Mouse (Mus musculus): Measurements from ENCODE around the gene Gsc. TPM values are rescaled to one million over a fixed set of nuclear protein-coding genes. Genes with fewer than 3 reads are reported as not detected.

Gsc gene
- polyA plus RNA-seq, 1 experiment from 2014 or later: not detected

DNA sequence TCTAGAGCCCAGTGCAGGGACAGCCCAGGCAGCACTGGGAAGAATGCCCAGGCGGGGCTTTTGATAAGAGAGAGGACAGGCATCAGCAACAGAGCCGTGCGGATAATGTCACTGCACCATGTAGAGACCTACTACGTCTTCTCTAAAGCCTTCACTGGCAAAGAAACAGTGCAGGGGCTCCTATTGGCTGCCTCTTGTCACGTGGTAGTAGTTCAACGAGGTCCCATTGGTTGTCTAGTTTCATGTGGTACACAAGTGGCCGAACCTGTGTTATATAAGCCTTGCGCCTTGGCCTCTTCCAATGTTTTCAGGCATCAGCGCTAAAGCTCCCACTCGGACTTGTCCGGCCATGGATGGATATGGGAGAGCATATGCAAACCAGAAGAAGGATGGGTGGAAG lies 29.4 kb downstream of the Gsc start:
- TF ChIP-seq CTCF (IDR thresholded peaks at IDR 0.05; ENCODE audit: low read depth): no peak

DNA sequence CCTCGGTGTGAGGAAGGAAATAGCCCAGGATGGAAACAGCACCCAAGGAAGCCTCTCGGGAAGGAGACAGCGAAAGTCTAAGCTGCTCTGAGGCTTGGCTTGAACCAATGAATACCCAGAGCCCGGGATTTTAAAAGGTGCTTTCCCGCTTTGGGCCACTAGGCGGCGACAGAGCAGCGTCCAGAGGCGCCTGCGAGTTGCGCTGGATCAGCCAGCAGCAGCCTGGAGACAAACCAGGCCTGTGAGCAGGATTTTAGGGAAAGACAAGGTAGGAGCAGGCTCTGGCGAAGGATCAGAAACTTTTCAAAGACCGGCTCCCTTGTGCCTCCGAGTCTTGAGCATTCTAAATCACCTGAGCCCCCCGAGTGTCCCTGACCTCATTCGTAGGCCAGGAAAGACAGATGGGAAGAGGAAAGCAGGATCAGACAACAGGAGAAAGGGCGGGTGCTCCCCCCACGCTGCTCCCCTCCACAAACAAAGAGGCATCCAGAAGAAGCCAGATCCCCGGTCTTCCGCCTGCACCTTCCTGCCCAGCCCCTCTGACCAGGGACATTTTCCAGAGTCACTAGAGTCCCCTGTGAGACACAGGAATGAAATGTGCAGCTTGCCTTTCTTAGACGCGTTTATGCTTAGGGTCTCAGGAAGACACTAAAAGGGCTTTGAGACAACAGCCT lies 32.9 kb downstream of the Gsc start:
- peak; percentile 83 for DNase-seq (ENCODE audit: low spot score)
- Histone ChIP-seq H3K9me3 (replicated peaks; ENCODE audit: low read length) (no peaks in the 10 kb centered on the region), H3K27me3 (ENCODE audit: insufficient read depth, low read length) (no peaks in the 10 kb centered on the region), H3K4me2 (ENCODE audit: low read length) (no peak overlapping the region), H3K9ac (ENCODE audit: low read depth, low read length) (no peak overlapping the region), H3K4me1 (replicated peaks; ENCODE audit: insufficient read depth, low read length) (no peaks in the 10 kb centered on the region), H3K36me3 (ENCODE audit: insufficient read depth, low read length) (no peaks in the 10 kb centered on the region), H3K4me3 (replicated peaks; ENCODE audit: low read depth, low read length) (no peak overlapping the region), H3K27ac (no peak overlapping the region)
- 10% methylated on average over 22 of the region's 22 CpGs for WGBS
- ATAC-seq (replicated peaks; ENCODE audit: low FRiP score, low read depth): peak; percentile 40; the same call in 1 of the 2 replicates
- peak; percentile 99 for TF ChIP-seq CTCF (IDR thresholded peaks at IDR 0.05; ENCODE audit: low read depth)

More for the DNA sequence above, 29.4 kb downstream of the Gsc start:
- no peak overlapping the region for H3K27ac ChIP-seq
- no peak overlapping the region for H3K9ac ChIP-seq (ENCODE audit: low read depth, low read length)
- WGBS: 89% methylated on average over 11 of the region's 11 CpGs
- H3K4me2 ChIP-seq (ENCODE audit: low read length): no peak overlapping the region
- no peaks in the 10 kb centered on the region for H3K36me3 ChIP-seq (ENCODE audit: insufficient read depth, low read length)
- H3K4me3 ChIP-seq (replicated peaks; ENCODE audit: low read depth, low read length): no peak overlapping the region
- DNase-seq (ENCODE audit: low spot score) (no peak), ATAC-seq (replicated peaks; ENCODE audit: low FRiP score, low read depth) (no peak)
- no peaks in the 10 kb centered on the region for H3K9me3 ChIP-seq (replicated peaks; ENCODE audit: low read length)
- no peaks in the 10 kb centered on the region for H3K27me3 ChIP-seq (ENCODE audit: insufficient read depth, low read length)
- H3K4me1 ChIP-seq (replicated peaks; ENCODE audit: insufficient read depth, low read length): no peaks in the 10 kb centered on the region

DNA sequence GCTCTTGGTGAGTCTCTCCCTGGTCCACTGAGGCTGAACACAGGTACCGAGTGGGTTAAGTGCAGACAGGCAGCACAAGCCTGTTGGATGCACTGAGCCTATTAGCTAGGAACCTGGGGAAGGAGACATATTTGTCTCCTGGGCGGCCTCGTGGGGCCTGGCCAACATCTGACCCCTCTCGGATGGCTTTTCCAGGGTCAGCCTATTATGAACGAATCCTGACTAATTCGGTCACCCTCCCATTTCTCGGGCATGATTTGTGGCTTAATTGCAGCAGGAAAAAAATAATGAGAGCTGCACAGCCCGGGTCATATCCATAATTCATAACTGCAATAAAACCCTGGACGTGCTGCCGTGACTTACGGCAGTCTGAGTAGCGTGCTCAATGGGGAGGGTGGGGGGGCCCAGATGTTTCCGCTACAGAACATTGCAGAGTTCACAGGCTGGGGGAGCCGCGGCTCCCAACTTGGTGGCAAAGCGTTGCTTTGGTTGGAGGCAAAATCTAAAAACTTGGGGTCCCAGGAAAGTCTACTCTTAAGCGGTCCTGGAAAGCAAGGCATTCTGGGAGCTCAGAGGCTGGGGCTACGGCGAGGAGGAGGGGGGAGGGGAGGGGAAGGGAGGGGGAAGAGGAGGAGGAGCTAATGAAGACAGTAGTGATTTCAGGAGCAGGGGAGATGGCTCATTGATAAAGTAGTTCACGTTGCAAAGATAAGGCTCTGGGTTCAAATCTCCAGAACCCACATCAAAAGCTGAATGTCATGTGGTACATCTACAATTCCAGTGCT lies 39.0 kb downstream of the Gsc start:
- TF ChIP-seq CTCF (IDR thresholded peaks at IDR 0.05; ENCODE audit: low read depth): no peak
- H3K9me3 ChIP-seq (replicated peaks; ENCODE audit: low read length): no peaks in the 10 kb centered on the region
- ATAC-seq (replicated peaks; ENCODE audit: low FRiP score, low read depth) (peak; percentile 63; the same call in 1 of the 2 replicates), DNase-seq (ENCODE audit: low spot score) (peak; percentile 68)
- no peaks in the 10 kb centered on the region for H3K4me1 ChIP-seq (replicated peaks; ENCODE audit: insufficient read depth, low read length)
- no peak overlapping the region for H3K9ac ChIP-seq (ENCODE audit: low read depth, low read length)
- no peaks in the 10 kb centered on the region for H3K36me3 ChIP-seq (ENCODE audit: insufficient read depth, low read length)
- 51% methylated on average over 20 of the region's 20 CpGs for WGBS
- H3K27me3 ChIP-seq (ENCODE audit: insufficient read depth, low read length): no peaks in the 10 kb centered on the region
- H3K4me3 ChIP-seq (replicated peaks; ENCODE audit: low read depth, low read length): no peak overlapping the region
- H3K4me2 ChIP-seq (ENCODE audit: low read length): peak overlapping the region; percentile 32
- no peak overlapping the region for H3K27ac ChIP-seq

DNA sequence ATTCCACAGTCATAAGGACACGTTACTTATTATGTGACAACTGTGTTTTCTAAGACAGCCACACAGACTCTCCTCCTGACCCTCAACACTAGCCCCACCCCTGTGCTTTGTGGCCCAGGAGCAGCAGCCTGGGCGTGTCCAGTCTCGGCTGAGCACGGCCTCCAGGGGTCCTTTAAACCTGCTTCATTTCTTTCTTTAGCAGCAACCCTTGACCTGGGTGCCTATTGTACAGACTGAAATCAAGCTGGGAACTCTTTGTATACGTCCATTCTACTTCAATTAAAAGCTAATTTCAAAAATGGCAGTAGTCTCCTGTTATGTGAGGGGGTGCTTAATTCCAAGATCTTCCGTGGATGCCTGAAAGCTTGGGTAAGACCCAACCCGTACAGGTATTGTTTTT lies 39.9 kb downstream of the Gsc start:
- Histone ChIP-seq H3K4me3 (replicated peaks; ENCODE audit: low read depth, low read length) (no peak overlapping the region), H3K27me3 (ENCODE audit: insufficient read depth, low read length) (no peaks in the 10 kb centered on the region), H3K4me2 (ENCODE audit: low read length) (no peak overlapping the region), H3K27ac (no peak overlapping the region), H3K9me3 (replicated peaks; ENCODE audit: low read length) (no peaks in the 10 kb centered on the region), H3K36me3 (ENCODE audit: insufficient read depth, low read length) (no peaks in the 10 kb centered on the region), H3K4me1 (replicated peaks; ENCODE audit: insufficient read depth, low read length) (no peaks in the 10 kb centered on the region), H3K9ac (ENCODE audit: low read depth, low read length) (no peak overlapping the region)
- WGBS: 39% methylated on average over 7 of the region's 7 CpGs
- no peak for TF ChIP-seq CTCF (IDR thresholded peaks at IDR 0.05; ENCODE audit: low read depth)
- ATAC-seq (replicated peaks; ENCODE audit: low FRiP score, low read depth) (no peak), DNase-seq (ENCODE audit: low spot score) (no peak)

DNA sequence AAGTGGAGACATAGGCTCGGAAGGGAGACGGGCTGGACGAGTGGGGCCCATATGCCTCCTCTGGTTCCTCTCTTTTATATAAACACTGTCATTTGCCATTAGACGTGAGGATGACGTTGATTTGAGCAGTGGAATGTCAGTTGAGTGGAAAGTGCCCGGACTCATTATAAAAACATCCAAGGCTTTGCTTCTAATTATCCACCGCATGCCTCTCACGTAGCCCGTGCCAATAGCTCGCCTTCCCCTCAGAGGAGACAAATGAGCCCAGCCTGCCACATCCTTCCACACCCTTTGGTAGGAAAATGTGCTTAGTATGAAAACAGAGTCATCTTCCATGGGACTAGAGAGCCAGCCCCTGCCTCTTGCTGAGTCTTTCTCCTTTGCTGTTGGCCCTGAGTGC lies 41.8 kb downstream of the Gsc start:
- Histone ChIP-seq H3K9me3 (replicated peaks; ENCODE audit: low read length) (no peaks in the 10 kb centered on the region), H3K27ac (no peak overlapping the region), H3K4me3 (replicated peaks; ENCODE audit: low read depth, low read length) (no peak overlapping the region), H3K4me1 (replicated peaks; ENCODE audit: insufficient read depth, low read length) (no peaks in the 10 kb centered on the region), H3K4me2 (ENCODE audit: low read length) (no peak overlapping the region), H3K9ac (ENCODE audit: low read depth, low read length) (no peak overlapping the region), H3K27me3 (ENCODE audit: insufficient read depth, low read length) (no peaks in the 10 kb centered on the region), H3K36me3 (ENCODE audit: insufficient read depth, low read length) (no peaks in the 10 kb centered on the region)
- DNase-seq (ENCODE audit: low spot score) (no peak), ATAC-seq (replicated peaks; ENCODE audit: low FRiP score, low read depth) (no peak)
- TF ChIP-seq CTCF (IDR thresholded peaks at IDR 0.05; ENCODE audit: low read depth): no peak
- 69% methylated on average over 10 of the region's 10 CpGs for WGBS

DNA sequence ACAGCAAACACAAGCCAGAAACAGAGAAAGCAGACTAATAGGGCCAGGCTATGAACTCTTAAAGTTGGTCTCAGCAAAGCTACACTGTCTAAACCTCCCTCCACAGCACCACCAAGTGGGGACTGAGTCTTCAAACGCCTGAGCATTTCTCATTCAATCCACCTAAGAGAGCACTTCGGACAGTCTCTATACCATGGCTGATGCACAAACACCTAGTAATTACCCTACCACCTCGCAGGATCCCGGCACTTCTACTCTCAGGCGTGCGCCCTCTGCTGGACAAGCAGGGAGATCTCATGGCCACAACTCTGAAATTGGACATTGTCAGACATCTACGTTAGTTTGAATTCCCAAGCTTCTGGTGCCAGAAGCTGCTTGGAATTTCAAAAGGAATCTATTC lies 46.2 kb downstream of the Gsc start:
- H3K9me3 ChIP-seq (replicated peaks; ENCODE audit: low read length): no peaks in the 10 kb centered on the region
- no peak overlapping the region for H3K4me2 ChIP-seq (ENCODE audit: low read length)
- peak; percentile 79 for DNase-seq (ENCODE audit: low spot score)
- H3K27me3 ChIP-seq (ENCODE audit: insufficient read depth, low read length): no peaks in the 10 kb centered on the region
- WGBS: 4% methylated on average over 7 of the region's 7 CpGs
- no peaks in the 10 kb centered on the region for H3K36me3 ChIP-seq (ENCODE audit: insufficient read depth, low read length)
- H3K4me1 ChIP-seq (replicated peaks; ENCODE audit: insufficient read depth, low read length): no peaks in the 10 kb centered on the region
- H3K27ac ChIP-seq: no peak overlapping the region
- peak; percentile 81 for TF ChIP-seq CTCF (IDR thresholded peaks at IDR 0.05; ENCODE audit: low read depth)
- ATAC-seq (replicated peaks; ENCODE audit: low FRiP score, low read depth): peak; percentile 49; the same call in 1 of the 2 replicates
- H3K4me3 ChIP-seq (replicated peaks; ENCODE audit: low read depth, low read length): no peak overlapping the region
- H3K9ac ChIP-seq (ENCODE audit: low read depth, low read length): no peak overlapping the region
